Mouse (Mus musculus) effector memory CD4-positive, alpha-beta T cell, adult 5 months (primary cell): Measurements from ENCODE around the gene Zyg11a. TPM values are rescaled to one million over a fixed set of nuclear protein-coding genes. Genes with fewer than 3 reads are reported as not detected.

ENCODE experiments used
- polyA plus RNA-seq: library from polyadenylated mRNA; unstranded; fragments of 100-300 nt; shearing (Covaris generic); gene quantifications from one replicate; pipeline ENCODE4 v1.2.1, GENCODE M21; 2017

Gene Zyg11a
- not detected for polyA plus RNA-seq

GRCm38 (mm10) chr4:108217332-108218179 lies at the start of gene Zyg11a:
Gene Zyg11a, minus strand, starts transcription at chr4:108218048.

GRCm38 (mm10) chr4:108165152-108165895 lies 52.5 kb downstream of the Zyg11a start, which contains the start of gene Echdc2:
Gene Echdc2, plus strand, starts transcription at chr4:108165437.

GRCm38 (mm10) chr4:108144880-108145279 lies 73.0 kb downstream of the Zyg11a start, which contains the start of gene Scp2:
Gene Scp2, minus strand, starts transcription at chr4:108144998.

Other genes with a start within 250 kb of the Zyg11a start
- gene Slc1a7, start 249.7 kb downstream of the Zyg11a start, polyA plus RNA-seq: not detected
- gene Podn, start 121.6 kb downstream of the Zyg11a start, polyA plus RNA-seq: not detected
- gene Scp2, start 73.0 kb downstream of the Zyg11a start, polyA plus RNA-seq: 223 TPM
- 2.1 TPM for gene Echdc2, start 52.6 kb downstream of the Zyg11a start, polyA plus RNA-seq
- 21.8 TPM for gene Zyg11b, start 83.0 kb upstream of the Zyg11a start, polyA plus RNA-seq
- 31.6 TPM for gene Coa7, start 110.1 kb upstream of the Zyg11a start, polyA plus RNA-seq
- gene Shisal2a, start 165.3 kb upstream of the Zyg11a start, polyA plus RNA-seq: not detected
- gene Gpx7, start 188.9 kb upstream of the Zyg11a start, polyA plus RNA-seq: not detected
- gene Tut4, start 241.4 kb upstream of the Zyg11a start, polyA plus RNA-seq: 185 TPM